Mouse (Mus musculus) inflammation-experienced regulatory T-cells, adult 16 weeks (primary cell): ENCODE data around the gene Aen. TPM values are rescaled to one million over a fixed set of nuclear protein-coding genes. Genes with fewer than 3 reads are reported as not detected.

Experiments used
- polyA plus RNA-seq: library from polyadenylated mRNA; unstranded; fragments of 100-300 nt; shearing (Covaris generic); gene quantifications from one replicate; pipeline ENCODE4 v1.2.1, GENCODE M21; 2017

Gene Aen
- 52.1 TPM for polyA plus RNA-seq

DNA sequence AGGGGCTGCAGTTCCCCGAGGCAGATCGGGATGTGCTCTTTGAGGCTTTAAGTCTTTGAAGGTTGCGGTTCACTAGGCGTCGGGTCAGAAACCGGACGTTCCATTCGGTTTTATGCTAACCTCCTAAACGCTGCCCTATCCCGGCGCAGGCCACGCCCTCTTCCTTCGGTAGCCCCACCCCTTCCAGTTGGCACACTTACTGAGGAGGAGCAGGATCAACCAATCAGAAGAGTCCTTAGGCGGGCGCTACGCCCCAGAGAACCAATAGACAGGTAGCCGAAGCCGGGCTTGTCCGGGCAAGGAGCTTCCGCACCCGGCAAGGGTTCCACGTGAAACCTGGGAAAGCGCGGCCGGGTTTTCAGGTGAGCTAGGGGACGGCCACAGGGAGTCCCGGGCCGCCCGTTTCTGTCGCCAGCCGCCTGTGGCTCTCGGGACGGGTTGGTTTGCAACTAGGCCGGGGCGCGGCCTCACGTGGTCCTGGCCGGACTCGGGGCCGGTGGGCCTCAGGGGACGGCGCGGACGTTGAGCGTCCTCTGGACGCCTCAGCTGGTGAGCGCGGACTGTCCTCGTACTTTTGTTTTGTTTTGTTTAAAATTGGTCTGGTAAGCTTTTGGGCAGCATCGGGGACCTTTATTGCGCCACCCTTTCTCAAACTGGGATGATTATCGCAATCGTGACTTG, at the start of gene Aen:
Gene Aen (plus strand): TSS at position 202 of the 681 bp plus-strand sequence.

GRCm38 (mm10) chr7:78846737-78847434, 48.8 kb upstream of the Aen start, which contains the start of gene Det1:
Gene Det1, minus strand, starts transcription at chr7:78847263.

GRCm38 (mm10) chr7:78912974-78913474, 17.4 kb downstream of the Aen start, which contains the start of gene Isg20:
Gene Isg20, plus strand, starts transcription at chr7:78913424.

Other genes with a start within 250 kb of the Aen start
- gene Ntrk3, start 157.8 kb upstream of the Aen start, polyA plus RNA-seq, result 9.8 TPM
- gene Mrps11, start 112.7 kb upstream of the Aen start, polyA plus RNA-seq, result 46.0 TPM
- 61.7 TPM for gene Mrpl46, start 112.3 kb upstream of the Aen start, polyA plus RNA-seq
- gene Det1, start 48.6 kb upstream of the Aen start, polyA plus RNA-seq, result 29.3 TPM
- 116 TPM for gene Isg20, start 17.6 kb downstream of the Aen start, polyA plus RNA-seq
- not detected for gene Acan, start 157.6 kb downstream of the Aen start, polyA plus RNA-seq
- gene Hapln3, start 235.2 kb downstream of the Aen start, polyA plus RNA-seq, result not detected